Mouse (Mus musculus) gastrocnemius, postnatal 14 days (tissue): ENCODE data around the gene Col4a1. TPM values are rescaled to one million over a fixed set of nuclear protein-coding genes. Genes with fewer than 3 reads are reported as not detected.

ENCODE experiments used
- DNase-seq: peaks from one replicate; pipeline ENCODE4 v3.0.0; 2021; ENCODE audit warnings: mixed read lengths
- intact Hi-C: fragments of 180-260 bp; cut with DNase I; formaldehyde crosslinking; loops from one replicate; pipeline ENCODE4 v1.15.1; 2025; ENCODE audit warnings: low total_unique reads
- total RNA-seq, 2 experiments: library from RNA; stranded (reverse); gene quantifications; 2 replicates each; pipeline ENCODE4 v1.2.3; 2021

The Col4a1 gene
- total RNA-seq, 2 experiments from 2014 or later, result 636 to 736 TPM

DNA sequence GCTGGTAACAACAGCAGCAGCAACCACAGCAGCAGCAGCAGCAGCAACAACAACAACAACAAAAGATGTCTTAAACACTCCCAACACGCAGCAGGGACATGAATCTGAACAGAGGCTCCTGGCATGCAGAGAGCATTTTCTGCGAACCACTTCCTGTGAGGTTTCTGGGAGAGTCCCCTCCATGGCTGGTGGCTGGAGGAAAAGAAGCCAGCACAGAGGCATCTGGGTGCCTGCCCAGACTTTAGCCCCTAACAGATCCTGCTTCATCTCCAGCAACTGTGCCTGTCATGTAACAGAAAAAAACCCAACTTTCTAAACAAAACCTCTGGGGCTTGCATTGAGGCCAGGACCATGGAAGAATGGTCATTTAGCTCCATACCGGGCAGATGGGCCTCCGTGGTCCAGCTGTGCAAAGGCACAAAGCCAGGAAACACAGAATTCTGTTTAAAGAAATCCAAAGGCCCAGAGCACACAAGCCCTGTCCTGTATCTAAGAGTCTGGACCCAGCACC is 34.5 kb downstream of the Col4a1 start:
- intact Hi-C loops, result no loop called here
- DNase-seq, result peak; percentile 70

- no peak for DNase-seq
- intact Hi-C loops, result no loop called here
Observed at GRCm38 (mm10) chr8:11277602-11278051, 35.0 kb downstream of the Col4a1 start.

DNA sequence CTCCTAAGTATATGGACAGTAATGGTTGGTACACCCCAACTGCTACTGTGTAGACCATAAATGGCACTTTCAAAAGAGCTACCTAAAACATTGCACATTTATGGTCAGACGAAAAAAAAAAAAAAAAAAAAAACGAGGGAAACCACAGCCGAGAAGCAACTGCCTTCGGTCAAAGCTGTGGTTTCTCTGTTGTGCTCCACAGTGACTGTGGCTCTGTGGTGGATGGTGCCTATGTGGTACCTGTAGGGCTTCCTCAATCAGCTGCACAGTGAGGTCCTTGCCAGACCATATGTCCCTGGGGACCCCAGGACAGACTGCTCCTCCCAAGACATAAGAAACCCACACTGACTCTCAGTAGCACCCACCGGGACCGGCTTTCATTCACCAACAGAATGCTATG is 36.3 kb downstream of the Col4a1 start:
- DNase-seq, result no peak
- intact Hi-C loops, result no loop called here

GRCm38 (mm10) chr8:11274415-11274814 is 38.2 kb downstream of the Col4a1 start:
- no peak for DNase-seq
- intact Hi-C loops, result no loop called here

GRCm38 (mm10) chr8:11273506-11274158 is 39.0 kb downstream of the Col4a1 start:
- DNase-seq, result peak; percentile 73
- intact Hi-C loops, result no loop called here

- intact Hi-C loops, result no loop called here
- no peak for DNase-seq
Observed at GRCm38 (mm10) chr8:11272205-11272604, 40.4 kb downstream of the Col4a1 start.

GRCm38 (mm10) chr8:11270826-11271225 is 41.8 kb downstream of the Col4a1 start:
- peak; percentile 59 for DNase-seq
- intact Hi-C loops, result no loop called here

DNA sequence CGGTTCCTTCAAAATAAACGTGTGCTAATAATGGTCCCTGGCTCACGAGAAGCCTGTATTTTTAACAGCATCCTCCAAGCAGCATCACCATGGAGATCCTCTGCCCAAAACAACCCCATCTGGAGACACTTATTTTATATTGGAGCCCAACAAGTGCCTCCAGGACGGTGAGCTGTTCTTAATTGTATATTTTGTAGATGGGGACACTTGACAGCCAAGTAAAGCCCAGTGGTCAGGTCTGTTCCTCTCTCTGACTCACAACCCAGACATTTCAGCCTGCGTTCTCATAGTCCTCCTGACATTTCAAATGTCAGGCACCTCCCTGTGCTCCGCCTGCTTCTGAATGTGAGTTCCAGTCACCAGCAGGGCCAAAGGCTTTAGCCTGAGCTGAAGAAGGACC is 43.9 kb downstream of the Col4a1 start:
- intact Hi-C loops, result no loop called here

GRCm38 (mm10) chr8:11266471-11266870 is 46.2 kb downstream of the Col4a1 start:
- DNase-seq, result no peak
- intact Hi-C loops, result no loop called here

More for the DNA sequence above, 43.9 kb downstream of the Col4a1 start:
- DNase-seq, result no peak

DNA sequence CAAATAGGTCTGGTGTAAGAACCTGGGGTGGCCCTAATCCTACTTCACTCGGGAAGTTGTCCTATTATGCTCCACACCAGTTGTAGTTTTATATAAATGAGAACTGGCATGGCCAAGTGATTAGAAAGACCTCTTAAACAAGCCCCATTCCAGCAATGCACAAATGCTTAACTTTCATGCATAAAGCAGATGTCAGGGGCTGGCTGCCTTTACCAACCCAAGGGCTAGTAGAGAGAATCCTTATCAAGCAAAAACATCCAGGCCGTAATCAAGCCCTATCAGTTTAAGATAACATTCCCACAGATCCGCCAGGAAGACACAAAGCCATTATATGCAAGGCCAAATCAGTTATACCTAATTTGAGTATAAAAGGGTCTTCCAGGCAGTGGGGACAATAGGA is 46.7 kb downstream of the Col4a1 start:
- intact Hi-C loops, result no loop called here
- DNase-seq, result no peak

- no peak for DNase-seq
- intact Hi-C loops, result no loop called here
Observed at GRCm38 (mm10) chr8:11263848-11264247, 48.8 kb downstream of the Col4a1 start.

- intact Hi-C loops, result no loop called here
Observed at GRCm38 (mm10) chr8:11262031-11262735, 50.4 kb downstream of the Col4a1 start.

GRCm38 (mm10) chr8:11259832-11260615 is 52.6 kb downstream of the Col4a1 start:
- DNase-seq, result no peak
- intact Hi-C loops, result loop anchor here (5.0 kb wide), 1 partner anchor 152 kb away; no protein-coding TSS in a partner anchor

More at GRCm38 (mm10) chr8:11262031-11262735, 50.4 kb downstream of the Col4a1 start:
- DNase-seq, result peak; percentile 53

GRCm38 (mm10) chr8:11258517-11259136 is 54.0 kb downstream of the Col4a1 start:
- intact Hi-C loops, result loop anchor here (5.0 kb wide), 1 partner anchor 154 kb away; no protein-coding TSS in a partner anchor
- DNase-seq, result no peak

GRCm38 (mm10) chr8:11257079-11258017 is 55.3 kb downstream of the Col4a1 start:
- intact Hi-C loops, result loop anchor here (5.0 kb wide), 1 partner anchor 155 kb away; no protein-coding TSS in a partner anchor
- DNase-seq, result no peak

- DNase-seq, result no peak
- intact Hi-C loops, result loop anchor here (5.0 kb wide), 1 partner anchor 156 kb away; no protein-coding TSS in a partner anchor
Observed at GRCm38 (mm10) chr8:11256405-11256804, 56.2 kb downstream of the Col4a1 start.

DNA sequence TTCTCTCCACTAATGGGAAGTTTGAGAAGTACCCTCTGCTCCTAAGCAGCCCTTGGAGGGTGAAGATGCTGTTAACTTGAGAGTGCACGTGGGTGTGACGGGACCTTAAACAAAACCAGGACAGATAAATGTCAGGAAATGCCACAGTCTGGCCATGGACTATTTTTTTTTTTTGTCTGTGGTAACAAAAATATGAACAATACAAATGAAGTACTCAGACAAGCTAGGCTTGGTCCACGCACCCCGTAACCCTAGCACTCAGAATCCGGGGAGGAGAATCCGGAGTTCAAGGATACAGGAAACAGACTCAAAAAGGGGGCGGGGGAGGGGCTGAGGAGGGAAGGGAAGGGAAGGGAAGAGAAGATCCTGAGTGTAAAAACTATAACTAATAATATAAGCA is 56.9 kb downstream of the Col4a1 start:
- DNase-seq, result no peak
- intact Hi-C loops, result loop anchor here (5.0 kb wide), 1 partner anchor 157 kb away; no protein-coding TSS in a partner anchor

DNA sequence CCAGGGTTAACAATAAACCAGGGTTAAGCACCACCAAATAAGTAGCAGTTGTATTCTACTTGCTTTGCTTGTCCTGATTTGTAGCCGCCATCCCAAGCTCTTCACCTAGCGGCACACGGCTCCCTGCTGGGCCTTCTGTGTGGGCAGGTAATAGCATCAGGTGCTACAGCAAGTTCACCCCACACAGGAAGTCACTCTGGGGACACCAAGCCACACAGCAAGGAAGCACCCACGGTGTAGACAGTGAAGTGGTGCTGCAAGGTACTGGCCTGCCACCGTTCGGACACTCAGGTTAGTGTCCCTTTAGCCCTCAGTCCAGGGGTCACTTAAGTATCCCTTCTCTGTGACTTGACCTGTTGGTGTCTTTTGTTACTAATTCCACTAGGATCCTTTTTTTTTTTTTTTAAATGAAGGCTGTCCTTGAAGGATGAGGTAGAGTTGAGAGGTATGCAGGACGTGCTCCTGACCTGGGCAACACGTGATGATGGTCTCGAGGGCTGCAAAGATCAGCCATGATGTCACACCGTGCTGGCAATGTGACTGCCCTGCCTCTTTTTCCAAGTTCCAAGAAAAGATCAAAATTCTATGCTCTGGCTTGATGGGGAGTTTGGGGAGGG is 57.6 kb downstream of the Col4a1 start:
- DNase-seq, result no peak
- intact Hi-C loops, result loop anchor here (5.0 kb wide), 2 partner anchors 137 to 157 kb away; no protein-coding TSS in a partner anchor
